Mouse (Mus musculus) 3134 (cell line): ENCODE results near the gene Scn1b.

Experiments
- DNase-seq: peaks from one replicate; pipeline ENCODE4 v3.0.0-alpha.2; 2011; ENCODE audit warnings: low spot score; ENCODE audit not compliant: insufficient read length; ENCODE audit errors: extremely low read depth

The Scn1b gene

GRCm38 (mm10) chr7:31126851-31127724, at the start of gene Scn1b:
TSS of gene Scn1b (minus strand) at chr7:31127003.
- DNase-seq: peak; percentile 69

- DNase-seq: no peak
Observed at GRCm38 (mm10) chr7:31175096-31175495, 48.3 kb upstream of the Scn1b start.

- DNase-seq: no peak
Observed at GRCm38 (mm10) chr7:31174466-31174865, 47.7 kb upstream of the Scn1b start.

- DNase-seq: no peak
Observed at GRCm38 (mm10) chr7:31172238-31172637, 45.4 kb upstream of the Scn1b start.

GRCm38 (mm10) chr7:31170520-31170919, 43.7 kb upstream of the Scn1b start:
- no peak for DNase-seq

GRCm38 (mm10) chr7:31168412-31168811, 41.6 kb upstream of the Scn1b start:
- no peak for DNase-seq

GRCm38 (mm10) chr7:31164748-31165147, 37.9 kb upstream of the Scn1b start:
- DNase-seq: no peak

- DNase-seq: no peak
Observed at GRCm38 (mm10) chr7:31163666-31164577, 37.1 kb upstream of the Scn1b start.

GRCm38 (mm10) chr7:31162324-31162723, 35.5 kb upstream of the Scn1b start:
- DNase-seq: no peak

- DNase-seq: no peak
Observed at GRCm38 (mm10) chr7:31161831-31162230, 35.0 kb upstream of the Scn1b start.

- no peak for DNase-seq
Observed at GRCm38 (mm10) chr7:31161246-31161645, 34.4 kb upstream of the Scn1b start.

- DNase-seq: no peak
Observed at GRCm38 (mm10) chr7:31160763-31161162, 34.0 kb upstream of the Scn1b start.

- DNase-seq: no peak
Observed at GRCm38 (mm10) chr7:31156034-31156928, 29.5 kb upstream of the Scn1b start.

GRCm38 (mm10) chr7:31155296-31156033, 28.7 kb upstream of the Scn1b start, which contains the start of gene Gramd1a:
TSS of gene Gramd1a (minus strand) at chr7:31155896.
- DNase-seq: no peak

GRCm38 (mm10) chr7:31153536-31154320, 26.9 kb upstream of the Scn1b start:
- DNase-seq: no peak

- DNase-seq: peak; percentile 75
Observed at GRCm38 (mm10) chr7:31151301-31152241, 24.8 kb upstream of the Scn1b start.

- DNase-seq: peak; percentile 87
Observed at GRCm38 (mm10) chr7:31150566-31151300, 23.9 kb upstream of the Scn1b start.
